Mouse (Mus musculus) heart, embryonic 11.5 days (tissue): ENCODE measurements around the gene Narf. TPM values are rescaled to one million over a fixed set of nuclear protein-coding genes. Genes with fewer than 3 reads are reported as not detected.
A peak's percentile ranks its signal among the peaks of the same experiment; 100 is the strongest.

Experiments used
- ATAC-seq: fragments of 200-750 bp; cut with Nextera tagmentation; replicated peaks from 2 replicates; pipeline ENCODE4 v1.8.0; 2017; ENCODE audit warnings: moderate library complexity; ENCODE audit not compliant: insufficient number of reproducible peaks, low FRiP score, low TSS enrichment
- H3K27ac ChIP-seq: fragments of 300-500 bp; sonication (generic); 2 replicates; pipeline ENCODE4 v1.5.1; 2014; ENCODE audit warnings: mild to moderate bottlenecking, low read depth, low read length
- H3K27me3 ChIP-seq: fragments of 300-500 bp; sonication (generic); 2 replicates; pipeline ENCODE4 v1.6.1; 2014; ENCODE audit warnings: mild to moderate bottlenecking, low read length, mixed read lengths; ENCODE audit not compliant: control insufficient read depth, insufficient read depth
- H3K36me3 ChIP-seq: fragments of 300-500 bp; sonication (generic); 2 replicates; pipeline ENCODE4 v1.6.1; 2014; ENCODE audit warnings: mild to moderate bottlenecking, low read length, moderate library complexity, mixed read lengths; ENCODE audit not compliant: control insufficient read depth, insufficient read depth
- H3K4me1 ChIP-seq: fragments of 300-500 bp; sonication (generic); 2 replicates; pipeline ENCODE4 v1.6.1; 2014; ENCODE audit warnings: low read length; ENCODE audit not compliant: control insufficient read depth, insufficient read depth
- H3K4me2 ChIP-seq: fragments of 300-500 bp; sonication (generic); 2 replicates; pipeline ENCODE4 v1.6.1; 2014; ENCODE audit warnings: mild to moderate bottlenecking, moderate library complexity
- H3K4me3 ChIP-seq: fragments of 300-500 bp; sonication (generic); 2 replicates; pipeline ENCODE4 v1.5.1; 2014; ENCODE audit warnings: low read depth, low read length
- H3K9ac ChIP-seq: fragments of 300-500 bp; sonication (generic); 2 replicates; pipeline ENCODE4 v1.6.1; 2014; ENCODE audit warnings: mild to moderate bottlenecking, low read depth, low read length, moderate library complexity
- H3K9me3 ChIP-seq: fragments of 300-500 bp; sonication (generic); replicated peaks from 2 replicates; pipeline ENCODE4 v1.6.1; 2016; ENCODE audit warnings: low read length; ENCODE audit not compliant: control insufficient read depth
- WGBS: fragments of 180-500 bp; shearing (Covaris S2); extraction: QIAGEN DNeasy Blood & Tissue Kit; methylation state at CpG from one replicate; pipeline ENCODE4 v1.1.7; 2014; ENCODE audit not compliant: insufficient replicate concordance; 5-methylcytosine and 5-hydroxymethylcytosine counted together
- polyA plus RNA-seq: library from polyadenylated mRNA; unstranded; fragments of >200 nt; fragmentation: Nextera tagmentation; extraction: Ambion mirVana; gene quantifications from 2 replicates; pipeline ENCODE4 v1.2.1, GENCODE M21; 2014

The Narf gene
- polyA plus RNA-seq, 1 experiment from 2014 or later, result 51.3 TPM

DNA sequence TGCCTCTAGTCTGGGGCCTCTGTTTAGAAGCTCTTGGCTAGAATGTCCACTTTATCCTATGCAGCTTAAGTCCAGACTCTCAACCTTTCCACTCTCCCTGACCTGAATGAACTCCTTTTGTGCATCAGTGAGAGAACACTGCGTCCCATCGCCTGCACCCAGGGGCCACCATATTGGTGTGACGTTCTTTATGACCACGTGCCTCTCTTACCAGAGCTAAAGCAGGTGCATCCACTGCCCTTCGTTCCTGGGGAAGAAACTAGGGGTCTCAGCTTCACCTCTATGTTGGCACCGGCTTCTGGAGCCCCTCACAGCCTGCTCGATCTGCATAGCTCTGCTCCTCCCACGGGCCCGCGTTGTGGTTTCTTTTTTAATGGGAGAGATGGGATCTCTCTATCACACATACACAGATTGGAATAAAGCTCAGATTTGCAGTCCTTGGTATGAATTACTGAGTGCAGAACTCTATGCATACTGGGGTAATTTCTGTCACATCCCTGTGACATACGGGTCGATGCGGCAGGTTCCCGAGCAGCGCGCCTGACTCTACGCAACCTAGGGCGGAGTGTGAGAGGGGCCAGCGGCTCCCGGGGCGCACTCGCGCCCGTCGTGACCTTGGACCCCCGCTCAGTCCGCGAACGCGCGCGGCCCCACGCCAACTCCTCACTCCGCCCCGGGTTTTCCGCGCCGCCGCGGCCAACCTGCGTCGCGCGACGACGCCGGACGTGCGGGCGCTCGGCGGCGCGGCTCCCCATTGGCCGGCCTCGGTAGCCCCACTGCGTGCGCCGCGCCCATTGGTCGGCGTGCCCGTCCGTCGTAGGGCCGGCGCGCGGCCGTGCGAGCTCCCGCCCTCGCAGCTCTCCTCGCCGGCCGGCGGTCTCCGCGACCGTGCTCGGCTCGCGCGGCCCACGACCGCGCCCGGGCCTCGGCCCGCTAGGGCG, 22.4 kb downstream of the Narf start, which contains the start of gene Foxk2:
Gene Foxk2, plus strand, starts transcription at position 831 of the 941 bp plus-strand sequence.
- WGBS, result under 1% methylated on average over 74 of the region's 91 CpGs
- Histone ChIP-seq H3K27me3 (no peaks in the 10 kb centered on the region), H3K27ac (peak within 1 kb of the TSS; percentile 73), H3K4me1 (peaks cover 7% of the 10 kb centered on the region; the same call in 1 of the 2 replicates), H3K9ac (peak within 1 kb of the TSS; percentile 96), H3K36me3 (peaks cover 14% of the 10 kb centered on the region), H3K4me2 (peak within 1 kb of the TSS; percentile 95), H3K4me3 (peak within 1 kb of the TSS; percentile 94), H3K9me3 (no peaks in the 10 kb centered on the region)
- peak; percentile 95 for ATAC-seq

DNA sequence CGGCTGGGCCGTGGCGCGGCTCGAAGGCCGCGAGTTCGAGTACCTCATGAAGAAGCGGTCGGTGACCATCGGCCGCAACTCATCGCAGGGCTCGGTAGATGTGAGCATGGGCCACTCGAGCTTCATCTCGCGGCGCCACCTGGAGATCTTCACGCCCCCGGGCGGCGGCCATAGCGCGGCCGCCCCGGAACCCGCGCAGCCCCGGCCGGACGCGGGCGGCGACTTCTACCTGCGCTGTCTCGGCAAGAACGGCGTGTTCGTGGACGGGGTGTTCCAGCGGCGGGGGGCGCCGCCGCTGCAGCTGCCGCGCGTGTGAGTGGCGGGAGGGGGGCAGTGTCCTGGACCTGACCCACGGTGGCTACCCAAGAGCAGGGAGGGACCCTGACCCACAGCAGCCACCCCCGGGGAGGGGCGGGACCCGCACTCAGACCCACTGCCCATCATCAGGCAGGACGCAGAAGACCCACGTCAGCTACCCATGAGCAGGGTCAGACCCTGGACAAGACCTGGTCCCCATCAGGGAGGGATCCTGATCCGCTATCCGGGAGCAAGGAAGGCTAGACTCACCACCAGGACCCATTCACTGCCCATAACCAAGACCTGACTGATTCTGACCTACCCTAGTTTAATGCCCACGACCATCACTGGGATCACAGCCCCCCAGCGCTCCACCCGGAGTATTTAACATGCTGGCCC, 23.3 kb downstream of the Narf start:
- peaks cover 11% of the 10 kb centered on the region for H3K36me3 ChIP-seq
- WGBS, result under 1% methylated on average over 59 of the region's 60 CpGs
- peak overlapping the region; percentile 94 for H3K4me3 ChIP-seq
- H3K4me1 ChIP-seq, result peaks cover 7% of the 10 kb centered on the region; the same call in 1 of the 2 replicates
- peak overlapping the region; percentile 96 for H3K9ac ChIP-seq
- H3K9me3 ChIP-seq, result no peaks in the 10 kb centered on the region
- H3K4me2 ChIP-seq, result peak overlapping the region; percentile 95
- H3K27me3 ChIP-seq, result no peaks in the 10 kb centered on the region
- H3K27ac ChIP-seq, result peak overlapping the region; percentile 65; the same call in 1 of the 2 replicates
- peak; percentile 52 for ATAC-seq

DNA sequence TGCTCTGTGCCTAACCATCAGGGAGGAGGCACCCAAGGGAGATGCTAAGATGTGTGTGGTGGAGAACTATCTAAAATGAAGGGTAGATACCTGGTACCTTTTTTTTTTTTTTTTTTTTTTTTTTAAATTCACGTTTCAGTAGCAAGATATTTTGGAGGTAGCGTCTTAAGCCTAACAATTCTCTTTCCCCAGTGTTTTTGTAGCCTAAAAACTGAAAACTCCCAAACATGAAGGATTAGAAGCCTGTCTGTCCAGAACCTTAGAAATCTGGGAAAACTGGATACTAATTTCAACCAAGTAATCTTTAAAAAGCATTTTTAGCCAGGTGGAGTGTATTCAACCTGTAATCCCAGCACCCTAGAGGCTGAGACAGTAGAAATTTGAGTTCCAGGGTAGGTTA, 24.0 kb downstream of the Narf start:
- H3K9me3 ChIP-seq, result no peaks in the 10 kb centered on the region
- H3K27me3 ChIP-seq, result no peaks in the 10 kb centered on the region
- no peak overlapping the region for H3K27ac ChIP-seq
- H3K36me3 ChIP-seq, result peaks cover 9% of the 10 kb centered on the region
- peak overlapping the region; percentile 94 for H3K4me3 ChIP-seq
- 52% methylated on average over 2 of the region's 2 CpGs for WGBS
- peaks cover 7% of the 10 kb centered on the region; the same call in 1 of the 2 replicates for H3K4me1 ChIP-seq
- H3K4me2 ChIP-seq, result peak overlapping the region; percentile 95
- peak overlapping the region; percentile 96 for H3K9ac ChIP-seq
- ATAC-seq, result no peak

DNA sequence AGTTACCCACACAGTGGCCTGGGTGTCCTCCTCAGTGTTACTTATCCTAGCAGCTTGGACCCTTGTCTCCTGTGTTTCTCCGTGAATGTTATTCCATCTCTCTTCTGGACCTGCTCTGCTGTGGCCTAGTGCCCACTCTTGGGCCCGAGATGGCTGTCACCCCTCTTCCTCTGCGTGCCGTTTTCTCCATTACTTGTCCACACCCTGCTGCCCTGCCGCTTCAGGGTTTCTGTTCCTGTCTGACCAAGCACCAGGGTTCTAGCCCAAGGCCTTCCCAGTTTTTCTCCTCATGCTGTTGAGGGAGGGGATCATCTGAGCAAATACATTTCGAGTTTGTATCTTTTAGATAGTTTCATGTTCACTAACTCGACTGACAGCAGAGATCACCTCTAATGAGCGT, 40.5 kb downstream of the Narf start:
- Histone ChIP-seq H3K4me2 (no peak overlapping the region), H3K9me3 (no peaks in the 10 kb centered on the region), H3K27ac (no peak overlapping the region), H3K36me3 (no peaks in the 10 kb centered on the region; the same call in 1 of the 2 replicates), H3K27me3 (no peaks in the 10 kb centered on the region), H3K9ac (no peak overlapping the region), H3K4me3 (no peak overlapping the region), H3K4me1 (peaks cover 21% of the 10 kb centered on the region)
- ATAC-seq, result no peak
- WGBS, result 84% methylated on average over 8 of the region's 8 CpGs

DNA sequence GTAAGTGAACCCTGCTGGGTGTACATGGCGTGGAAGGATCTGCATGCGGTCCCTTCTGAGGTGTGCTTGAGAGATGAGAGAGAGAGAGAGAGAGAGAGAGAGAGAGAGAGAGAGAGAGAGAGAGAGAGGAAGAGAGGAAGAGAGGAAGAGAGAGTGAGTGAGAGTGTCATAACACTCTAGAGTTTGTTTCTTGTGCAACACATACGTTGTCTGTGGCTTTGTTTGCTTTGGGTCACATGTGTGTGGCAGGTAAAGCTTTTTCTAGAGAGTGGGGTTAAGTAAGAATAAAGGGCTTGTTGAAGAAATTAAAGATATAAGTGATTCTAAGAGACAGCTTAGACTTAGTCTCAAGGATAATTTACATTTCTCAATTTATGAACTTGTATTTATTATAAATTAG, 41.0 kb downstream of the Narf start:
- ATAC-seq, result no peak
- no peaks in the 10 kb centered on the region for H3K27me3 ChIP-seq
- peaks cover 26% of the 10 kb centered on the region for H3K4me1 ChIP-seq
- no peak overlapping the region for H3K4me2 ChIP-seq
- WGBS, result 88% methylated on average over 3 of the region's 3 CpGs
- H3K4me3 ChIP-seq, result no peak overlapping the region
- no peak overlapping the region for H3K27ac ChIP-seq
- H3K9me3 ChIP-seq, result no peaks in the 10 kb centered on the region
- no peaks in the 10 kb centered on the region; the same call in 1 of the 2 replicates for H3K36me3 ChIP-seq
- no peak overlapping the region for H3K9ac ChIP-seq

DNA sequence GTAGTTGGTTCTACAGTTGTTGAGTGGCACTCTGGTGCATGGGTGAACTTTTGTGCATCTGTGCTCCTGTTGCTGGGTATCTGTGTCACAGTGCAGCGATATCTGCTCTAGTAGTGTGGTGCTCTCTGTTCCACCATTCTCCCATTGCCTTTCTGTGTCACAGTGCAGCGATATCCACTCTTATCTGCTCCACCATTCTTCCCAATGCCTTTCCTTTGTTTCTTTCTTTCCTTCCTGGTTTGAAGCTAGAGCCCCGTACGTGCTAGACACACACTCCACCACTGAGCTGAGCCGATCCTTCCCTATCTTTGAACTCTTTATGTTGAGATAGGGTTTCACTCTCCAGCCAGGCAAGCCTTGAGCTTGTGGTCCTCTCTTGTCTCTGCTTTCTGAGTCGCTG, 45.9 kb downstream of the Narf start:
- 24% methylated on average over 6 of the region's 6 CpGs for WGBS
- Histone ChIP-seq H3K4me2 (peak overlapping the region; percentile 49), H3K9ac (peak overlapping the region; percentile 59; the same call in 1 of the 2 replicates), H3K4me3 (0 out of 2 replicates have a peak overlapping the region, but pooled peaks have one; percentile 8), H3K9me3 (no peaks in the 10 kb centered on the region), H3K27ac (peak overlapping the region; percentile 75), H3K27me3 (no peaks in the 10 kb centered on the region), H3K4me1 (peaks cover 32% of the 10 kb centered on the region), H3K36me3 (peaks cover 12% of the 10 kb centered on the region)
- 0 out of 2 replicates have a peak, but pooled peaks have one; percentile 48 for ATAC-seq

DNA sequence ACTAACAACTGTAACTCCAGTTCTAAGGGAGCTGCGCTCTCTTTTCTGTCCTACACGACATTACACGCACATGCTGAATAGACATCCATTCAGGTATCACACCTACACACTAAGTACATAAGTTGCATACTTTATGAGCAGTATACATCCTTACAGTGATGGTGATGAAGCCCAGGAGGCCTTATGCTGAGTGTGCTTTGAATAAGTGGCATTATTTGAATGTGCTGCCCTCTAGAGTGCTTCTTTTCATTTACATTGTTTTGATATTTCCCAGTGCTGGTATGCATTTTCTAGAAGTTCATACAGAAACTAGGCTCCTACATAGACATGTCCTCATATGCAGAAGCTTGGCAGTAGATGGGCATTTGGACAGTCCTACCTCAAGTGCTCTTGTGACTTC, 52.8 kb downstream of the Narf start:
- H3K4me1 ChIP-seq, result no peaks in the 10 kb centered on the region
- no peak overlapping the region for H3K9ac ChIP-seq
- no peaks in the 10 kb centered on the region for H3K27me3 ChIP-seq
- H3K4me3 ChIP-seq, result no peak overlapping the region
- 95% methylated on average over 3 of the region's 3 CpGs for WGBS
- no peaks in the 10 kb centered on the region for H3K9me3 ChIP-seq
- no peak overlapping the region for H3K27ac ChIP-seq
- ATAC-seq, result no peak
- no peak overlapping the region for H3K4me2 ChIP-seq
- peaks cover 35% of the 10 kb centered on the region for H3K36me3 ChIP-seq

DNA sequence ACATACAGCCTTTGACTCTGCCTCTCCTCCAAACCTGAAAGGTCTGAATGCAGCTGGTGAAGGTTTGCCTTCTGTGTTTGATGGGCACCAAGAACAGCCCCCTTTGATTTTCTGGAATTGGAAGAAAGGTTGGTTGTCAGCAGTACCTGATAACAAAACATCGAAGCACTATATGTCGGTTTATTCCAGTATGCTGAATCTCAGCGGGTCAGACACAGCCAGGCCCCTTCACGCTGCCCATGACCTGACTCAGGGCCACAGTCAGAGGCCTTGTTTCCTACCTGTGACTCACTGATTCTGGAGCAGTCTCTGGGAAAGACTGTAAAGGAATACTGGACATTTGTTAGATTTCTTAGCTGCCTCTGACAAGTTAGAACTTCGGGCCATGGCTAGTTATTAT, 57.7 kb downstream of the Narf start:
- no peak overlapping the region for H3K4me2 ChIP-seq
- no peak overlapping the region for H3K9ac ChIP-seq
- no peak overlapping the region for H3K27ac ChIP-seq
- H3K36me3 ChIP-seq, result peaks cover 23% of the 10 kb centered on the region
- 94% methylated on average over 5 of the region's 5 CpGs for WGBS
- no peaks in the 10 kb centered on the region for H3K4me1 ChIP-seq
- no peak overlapping the region for H3K4me3 ChIP-seq
- no peaks in the 10 kb centered on the region for H3K9me3 ChIP-seq
- no peak for ATAC-seq
- H3K27me3 ChIP-seq, result no peaks in the 10 kb centered on the region
